Mouse (Mus musculus) large intestine, adult 2 months (tissue): Measurements from ENCODE around the gene Insr. TPM values are rescaled to one million over a fixed set of nuclear protein-coding genes. Genes with fewer than 3 reads are reported as not detected.
"Not testable (repeated sequence)": the region's sequence is repeated elsewhere in the genome, so short reads cannot be mapped to it uniquely, and the experiment has no call there.

Experiments
- DNase-seq: peaks from one replicate; pipeline ENCODE4 v3.0.0-alpha.2; 2012; ENCODE audit warnings: low read depth, low spot score
- WGBS: fragments of 180-500 bp; shearing (Covaris S2); methylation state at CpG from one replicate; pipeline ENCODE4 v1.1.7; 2018; 5-methylcytosine and 5-hydroxymethylcytosine counted together
- polyA plus RNA-seq: library from polyadenylated mRNA; depleted of rRNA; stranded (reverse); fragments of >200 nt; gene quantifications from 2 replicates; pipeline ENCODE4 v1.2.3, GENCODE M21; 2012; rRNA removed

Insr gene
- polyA plus RNA-seq = 4.5 and 15.0 TPM in 2 replicates

- DNase-seq = peak; percentile 86
- under 1% methylated on average over 52 of the region's 61 CpGs for WGBS
Observed at GRCm38 (mm10) chr8:3278934-3279720, at the start of gene Insr. Gene Insr, minus strand, starts transcription at chr8:3279617.

- DNase-seq = no peak
- WGBS = 55% methylated on average over 8 of the region's 8 CpGs
Observed at GRCm38 (mm10) chr8:3327538-3328245, 48.3 kb upstream of the Insr start.

- 88% methylated on average over 1 of the region's 1 CpGs for WGBS
- no peak for DNase-seq
Observed at GRCm38 (mm10) chr8:3327056-3327455, 47.6 kb upstream of the Insr start.

GRCm38 (mm10) chr8:3324253-3324652, 44.8 kb upstream of the Insr start:
- WGBS = 66% methylated on average over 2 of the region's 2 CpGs
- DNase-seq = no peak

GRCm38 (mm10) chr8:3319267-3319666, 39.9 kb upstream of the Insr start:
- not testable (repeated sequence) for DNase-seq
- WGBS = 91% methylated on average over 11 of the region's 11 CpGs

- no peak for DNase-seq
- 49% methylated on average over 5 of the region's 5 CpGs for WGBS
Observed at GRCm38 (mm10) chr8:3316585-3316984, 37.2 kb upstream of the Insr start.

GRCm38 (mm10) chr8:3314345-3314744, 34.9 kb upstream of the Insr start:
- WGBS = 81% methylated on average over 2 of the region's 2 CpGs
- DNase-seq = no peak

- 39% methylated on average over 3 of the region's 3 CpGs for WGBS
- no peak for DNase-seq
Observed at GRCm38 (mm10) chr8:3313843-3314242, 34.4 kb upstream of the Insr start.

GRCm38 (mm10) chr8:3313417-3313816, 34.0 kb upstream of the Insr start:
- DNase-seq = not testable (repeated sequence)
- 100% methylated on average over 1 of the region's 1 CpGs for WGBS

GRCm38 (mm10) chr8:3311482-3311881, 32.1 kb upstream of the Insr start:
- no peak for DNase-seq
- 75% methylated on average over 4 of the region's 4 CpGs for WGBS

- 86% methylated on average over 11 of the region's 11 CpGs for WGBS
- no peak for DNase-seq
Observed at GRCm38 (mm10) chr8:3309636-3310035, 30.2 kb upstream of the Insr start.

GRCm38 (mm10) chr8:3308205-3308800, 28.9 kb upstream of the Insr start:
- WGBS = 88% methylated on average over 13 of the region's 13 CpGs
- DNase-seq = not testable (repeated sequence)

GRCm38 (mm10) chr8:3302131-3302530, 22.7 kb upstream of the Insr start:
- WGBS = 85% methylated on average over 2 of the region's 2 CpGs
- DNase-seq = no peak

GRCm38 (mm10) chr8:3299322-3299721, 19.9 kb upstream of the Insr start:
- DNase-seq = no peak
- 66% methylated on average over 5 of the region's 5 CpGs for WGBS

GRCm38 (mm10) chr8:3285824-3286223, 6.4 kb upstream of the Insr start:
- WGBS = 52% methylated on average over 2 of the region's 2 CpGs
- no peak for DNase-seq

- 76% methylated on average over 4 of the region's 4 CpGs for whole genome bisulfite sequencing
- no peak for DNase-seq
Observed at GRCm38 (mm10) chr8:3284656-3285055, 5.2 kb upstream of the Insr start.

GRCm38 (mm10) chr8:3281296-3281695, 1.9 kb upstream of the Insr start:
- DNase-seq = no peak
- WGBS = 90% methylated on average over 3 of the region's 3 CpGs

GRCm38 (mm10) chr8:3280266-3280910, 971 bp upstream of the Insr start:
- 21% methylated on average over 11 of the region's 11 CpGs for WGBS
- DNase-seq = no peak

GRCm38 (mm10) chr8:3279721-3280077, 282 bp upstream of the Insr start:
- WGBS = 2% methylated on average over 18 of the region's 18 CpGs
- no peak for DNase-seq

- WGBS = 9% methylated on average over 15 of the region's 15 CpGs
Observed at GRCm38 (mm10) chr8:3278181-3278820, 1.1 kb downstream of the Insr start.

More at GRCm38 (mm10) chr8:3278181-3278820, 1.1 kb downstream of the Insr start:
- no peak for DNase-seq
